Mouse (Mus musculus) left cerebral cortex, adult 18-20 months (tissue): ENCODE measurements at regions not wholly inside any gene's neighbourhood (a gene's known extent, or its start where the extent isn't known, plus 50 kb on each side); places are given as distances from the start of the nearest gene placed in this dataset.

Source experiments
- DNase-seq, 2 experiments: peaks; one replicate each; pipeline ENCODE4 v3.0.0; 2021 to 2022; ENCODE audit warnings: low spot score in 2 of 2, mixed read lengths in 1 of 2

- DNase-seq = peak; percentile 82 to 86
Measured at GRCm38 (mm10) chr5:93328059-93328458, 61.0 kb downstream of the Ccng2 start.

GRCm38 (mm10) chr5:93330851-93331250, 63.8 kb downstream of the Ccng2 start:
- no peak for DNase-seq

- no peak for DNase-seq
Measured at GRCm38 (mm10) chr5:93353101-93353500, 86.0 kb downstream of the Ccng2 start.
